9 mouse cellular contexts compared by ENCODE assay signal in genomic region chr3:51378665-51378946, GRCm38 (mm10). TPM values are rescaled to one million over a fixed set of nuclear protein-coding genes. Genes with fewer than 3 reads are reported as not detected.
DNase-seq lines count a peak whose midpoint lies in the region; ATAC-seq and TF ChIP-seq lines count a peak whose summit lies in the region.
"Had no signal": no experiment of that assay in that cellular context is flagged by ENCODE, and none has a peak within 500 bp of the region (broad histone marks: within the 10 kb centered on the region; RNA-seq: fewer than 3 reads in every experiment).

No protein-coding gene starts in this region.

- peak overlapping the region; percentile 30 for H3K4me3 ChIP-seq in kidney, embryonic 14.5 days (ENCODE audit: low read length)
- peak overlapping the region; percentile 39 for H3K4me3 ChIP-seq in bone marrow, adult 2 months (replicated peaks; ENCODE audit: control insufficient read depth, low read depth, low read length)
- H3K4me3 ChIP-seq in hindbrain, embryonic 16.5 days (ENCODE audit: low read length): no peak overlapping the region
- H3K4me3 ChIP-seq in midbrain, embryonic 13.5 days (replicated peaks): no peak overlapping the region

- no peak for ATAC-seq in kidney, embryonic 14.5 days (ENCODE audit: low FRiP score, low TSS enrichment)
- no peak for ATAC-seq in hindbrain, embryonic 16.5 days
- ATAC-seq in midbrain, embryonic 13.5 days: no peak

- no peaks in the 10 kb centered on the region for H3K36me3 ChIP-seq in kidney, embryonic 14.5 days (ENCODE audit: control insufficient read depth, insufficient read depth, low read length)
- no peaks in the 10 kb centered on the region for H3K36me3 ChIP-seq in hindbrain, embryonic 16.5 days (ENCODE audit: control insufficient read depth, insufficient read depth, low read length)
- H3K36me3 ChIP-seq in midbrain, embryonic 13.5 days: no peaks in the 10 kb centered on the region

- no peak for DNase-seq in kidney, postnatal 4 days
- DNase-seq in layer of hippocampus, postnatal 36 days: no peak
- DNase-seq in spleen, adult 18-20 months: no peak
- DNase-seq in adipocyte (ENCODE audit: low spot score): no peak
- DNase-seq: right cerebral cortex, postnatal 14 days had no signal

- H3K27ac ChIP-seq in kidney, embryonic 14.5 days (ENCODE audit: low read depth, low read length): no peak overlapping the region
- peak overlapping the region; percentile 36 for H3K27ac ChIP-seq in bone marrow, adult 2 months (ENCODE audit: control insufficient read depth, insufficient read depth, low read depth, low read length, poor library complexity)
- no peak overlapping the region for H3K27ac ChIP-seq in hindbrain, embryonic 16.5 days (ENCODE audit: low read depth, low read length)
- no peak overlapping the region for H3K27ac ChIP-seq in midbrain, embryonic 13.5 days

- TF ChIP-seq POLR2A in bone marrow, adult 2 months (IDR thresholded peaks at IDR 0.05; ENCODE audit: borderline replicate concordance, control insufficient read depth, low read depth, low read length): no peak

- H3K27me3 ChIP-seq in kidney, embryonic 14.5 days (ENCODE audit: control insufficient read depth, insufficient read depth, low read length): no peaks in the 10 kb centered on the region
- no peaks in the 10 kb centered on the region for H3K27me3 ChIP-seq in hindbrain, embryonic 16.5 days (replicated peaks; ENCODE audit: control insufficient read depth, insufficient read depth, low read length)
- H3K27me3 ChIP-seq in midbrain, embryonic 13.5 days: no peaks in the 10 kb centered on the region

- 90% methylated on average over 3 of the region's 3 CpGs for WGBS in kidney, embryonic 14.5 days
- WGBS in bone marrow, adult 2 months: 74% methylated on average over 3 of the region's 3 CpGs
- WGBS in hindbrain, embryonic 16.5 days: 85% methylated on average over 3 of the region's 3 CpGs
- WGBS in midbrain, embryonic 13.5 days: 85% methylated on average over 3 of the region's 3 CpGs

- 0 out of 2 replicates have a peak overlapping the region, but pooled peaks have one; percentile 46 for H3K9ac ChIP-seq in kidney, embryonic 14.5 days (ENCODE audit: low read depth, low read length)
- no peak overlapping the region for H3K9ac ChIP-seq in hindbrain, embryonic 16.5 days (ENCODE audit: low read depth, low read length)
- no peak overlapping the region for H3K9ac ChIP-seq in midbrain, embryonic 13.5 days (replicated peaks)

- H3K9me3 ChIP-seq in kidney, embryonic 14.5 days (ENCODE audit: control insufficient read depth, low read length): no peaks in the 10 kb centered on the region
- no peaks in the 10 kb centered on the region for H3K9me3 ChIP-seq in hindbrain, embryonic 16.5 days (ENCODE audit: control insufficient read depth, low read length)
- no peaks in the 10 kb centered on the region for H3K9me3 ChIP-seq in midbrain, embryonic 13.5 days

- H3K4me2 ChIP-seq in kidney, embryonic 14.5 days (replicated peaks; ENCODE audit: low read depth, low read length): peak overlapping the region; percentile 45
- H3K4me2 ChIP-seq in hindbrain, embryonic 16.5 days (ENCODE audit: low read length): peak overlapping the region; percentile 51
- H3K4me2 ChIP-seq in midbrain, embryonic 13.5 days (replicated peaks): peak overlapping the region; percentile 39

- H3K4me1 ChIP-seq in kidney, embryonic 14.5 days (ENCODE audit: control insufficient read depth, insufficient read depth, low read length): 0 out of 2 replicates have a peak, but pooled peaks cover 3% of the 10 kb centered on the region
- H3K4me1 ChIP-seq in bone marrow, adult 2 months (ENCODE audit: control insufficient read depth, insufficient read depth, low read length): peaks cover 3% of the 10 kb centered on the region; the same call in 1 of the 2 replicates
- H3K4me1 ChIP-seq in hindbrain, embryonic 16.5 days (ENCODE audit: control insufficient read depth, insufficient read depth, low read depth, low read length): no peaks in the 10 kb centered on the region
- H3K4me1 ChIP-seq in midbrain, embryonic 13.5 days (replicated peaks): peaks cover 7% of the 10 kb centered on the region

- no peak for TF ChIP-seq CTCF in bone marrow, adult 2 months (IDR thresholded peaks at IDR 0.05; ENCODE audit: control insufficient read depth, insufficient read depth, low read length)

RNA-seq across cellular contexts. Expression of gene Mgarp, which starts 17.9 kb away (rescaled TPM):
- polyA plus RNA-seq in kidney, embryonic 14.5 days (2014; fragmentation: Nextera tagmentation; extraction: Ambion mirVana): 1.3 and 1.6 TPM in 2 replicates
- polyA plus RNA-seq in bone marrow, adult 2 months (2011; ENCODE audit: insufficient read depth, insufficient read length, low replicate concordance, missing spikeins): not detected in 2 replicates
- 1.8 and 2.2 TPM in 2 replicates for polyA plus RNA-seq in hindbrain, embryonic 16.5 days (2015; fragmentation: Nextera tagmentation; extraction: Ambion mirVana)
- polyA plus RNA-seq in midbrain, embryonic 13.5 days (2015; fragmentation: Nextera tagmentation; extraction: Ambion mirVana): 5.6 and 12.0 TPM in 2 replicates
- not detected for total RNA-seq in layer of hippocampus, postnatal 36 days (2021)

RNA-seq across cellular contexts. Expression of gene Ndufc1, which starts 30.2 kb away (rescaled TPM):
- polyA plus RNA-seq in kidney, embryonic 14.5 days (2014; fragmentation: Nextera tagmentation; extraction: Ambion mirVana): 711 and 870 TPM in 2 replicates
- 72.8 and 74.8 TPM in 2 replicates for polyA plus RNA-seq in bone marrow, adult 2 months (2011; ENCODE audit: insufficient read depth, insufficient read length, low replicate concordance, missing spikeins)
- 688 and 807 TPM in 2 replicates for polyA plus RNA-seq in hindbrain, embryonic 16.5 days (2015; fragmentation: Nextera tagmentation; extraction: Ambion mirVana)
- 772 and 835 TPM in 2 replicates for polyA plus RNA-seq in midbrain, embryonic 13.5 days (2015; fragmentation: Nextera tagmentation; extraction: Ambion mirVana)
- total RNA-seq in layer of hippocampus, postnatal 36 days (2021): 100 to 1,000 TPM; 323 to 359 TPM

RNA-seq across cellular contexts. Expression of gene Naa15, which starts 36.3 kb away (rescaled TPM):
- 40.0 and 57.1 TPM in 2 replicates for polyA plus RNA-seq in kidney, embryonic 14.5 days (2014; fragmentation: Nextera tagmentation; extraction: Ambion mirVana)
- 52.3 and 83.8 TPM in 2 replicates for polyA plus RNA-seq in bone marrow, adult 2 months (2011; ENCODE audit: insufficient read depth, insufficient read length, low replicate concordance, missing spikeins)
- 32.6 and 34.5 TPM in 2 replicates for polyA plus RNA-seq in hindbrain, embryonic 16.5 days (2015; fragmentation: Nextera tagmentation; extraction: Ambion mirVana)
- polyA plus RNA-seq in midbrain, embryonic 13.5 days (2015; fragmentation: Nextera tagmentation; extraction: Ambion mirVana): 56.4 and 63.7 TPM in 2 replicates
- 10 to 100 TPM; 49.3 to 56.6 TPM for total RNA-seq in layer of hippocampus, postnatal 36 days (2021)

RNA-seq across cellular contexts. Expression of gene Elf2, which starts 38.1 kb away (rescaled TPM):
- 51.4 and 61.6 TPM in 2 replicates for polyA plus RNA-seq in kidney, embryonic 14.5 days (2014; fragmentation: Nextera tagmentation; extraction: Ambion mirVana)
- polyA plus RNA-seq in bone marrow, adult 2 months (2011; ENCODE audit: insufficient read depth, insufficient read length, low replicate concordance, missing spikeins): 27.6 and 28.7 TPM in 2 replicates
- polyA plus RNA-seq in hindbrain, embryonic 16.5 days (2015; fragmentation: Nextera tagmentation; extraction: Ambion mirVana): 30.2 and 31.4 TPM in 2 replicates
- polyA plus RNA-seq in midbrain, embryonic 13.5 days (2015; fragmentation: Nextera tagmentation; extraction: Ambion mirVana): 50.3 and 51.3 TPM in 2 replicates
- total RNA-seq in layer of hippocampus, postnatal 36 days (2021): 10 to 100 TPM; 50.2 to 52.0 TPM

Comparison
In these comparisons a context has a peak if more than half of its experiments do, and no peak if none do; other contexts are left out.
1. H3K4me3 ChIP-seq: peak in kidney, embryonic 14.5 days (single experiment) and bone marrow, adult 2 months (single experiment); none in hindbrain, embryonic 16.5 days (single experiment) and midbrain, embryonic 13.5 days (single experiment).
2. Peak in every context shown above with its lines, with median percentiles within 50 percentile points of each other: H3K4me2 ChIP-seq.